Mouse (Mus musculus) adrenal gland, adult (tissue): Measurements from ENCODE around the gene Atf5.

Experiments used
- DNase-seq, 2 experiments: peaks; one replicate each; pipeline ENCODE4 v3.0.0; 2022 to 2023; ENCODE audit warnings: low spot score in 1 of 2; ENCODE audit not compliant: inconsistent age in 2 of 2

Gene Atf5

DNA sequence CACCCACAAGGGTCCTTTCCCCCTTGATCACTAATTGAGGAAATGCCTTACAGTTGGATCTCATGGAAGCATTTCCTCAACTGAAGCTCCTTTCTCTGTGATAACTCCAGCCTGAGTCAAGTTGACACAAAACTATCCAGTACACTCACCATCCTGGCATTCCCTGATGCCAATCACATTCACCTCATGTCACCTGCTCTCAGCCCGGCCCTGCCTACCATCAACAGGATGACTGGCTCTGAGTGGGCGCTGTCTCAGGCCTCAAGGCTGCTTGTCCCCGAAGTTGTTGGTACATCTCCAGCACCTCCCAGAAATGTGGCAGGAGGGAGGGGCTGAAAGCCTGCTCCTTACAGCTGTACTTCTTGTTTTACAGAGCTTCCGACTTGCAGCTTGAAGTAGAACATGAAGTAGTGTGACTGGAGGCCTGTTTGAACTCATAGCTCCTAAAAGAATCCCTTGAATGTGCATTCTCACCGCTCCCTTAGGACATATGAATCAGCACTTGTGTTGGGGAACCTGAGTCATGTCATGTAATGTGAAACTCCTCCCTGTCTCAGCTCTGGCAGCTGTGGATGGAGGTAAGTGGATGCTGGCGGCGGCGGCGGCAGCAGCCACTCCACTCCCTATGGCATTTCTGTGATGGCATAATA lies 39.5 kb downstream of the Atf5 start:
- DNase-seq, result no peak

GRCm38 (mm10) chr7:44772591-44773204 lies 43.8 kb downstream of the Atf5 start:
- no peak for DNase-seq

DNA sequence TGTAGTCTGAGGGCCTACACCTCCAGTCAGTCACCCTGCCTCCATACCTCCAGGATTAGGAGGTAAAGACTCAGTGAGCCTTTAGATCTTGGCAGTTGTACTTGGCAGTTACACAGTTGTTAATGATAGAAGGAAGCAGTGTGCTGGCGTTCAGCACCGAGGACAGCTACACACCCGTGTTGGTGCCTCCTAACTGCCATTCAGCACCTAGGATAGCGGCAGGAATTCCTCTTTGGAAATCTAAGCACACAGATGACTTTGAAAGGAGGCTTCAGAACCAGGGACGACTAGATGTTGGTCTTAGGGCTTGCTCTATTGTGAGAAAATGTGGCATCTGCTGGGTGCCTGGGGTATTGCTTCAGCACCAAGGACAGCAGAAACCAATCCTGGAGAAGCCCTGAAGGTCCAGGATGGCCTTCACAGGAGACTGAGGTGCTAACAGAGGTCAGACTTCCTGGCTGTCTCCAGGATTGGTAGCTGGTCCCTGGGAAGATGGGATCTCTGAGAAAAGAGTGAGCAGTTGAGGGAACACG lies 46.3 kb downstream of the Atf5 start:
- DNase-seq, result peak; percentile 61 to 87

DNA sequence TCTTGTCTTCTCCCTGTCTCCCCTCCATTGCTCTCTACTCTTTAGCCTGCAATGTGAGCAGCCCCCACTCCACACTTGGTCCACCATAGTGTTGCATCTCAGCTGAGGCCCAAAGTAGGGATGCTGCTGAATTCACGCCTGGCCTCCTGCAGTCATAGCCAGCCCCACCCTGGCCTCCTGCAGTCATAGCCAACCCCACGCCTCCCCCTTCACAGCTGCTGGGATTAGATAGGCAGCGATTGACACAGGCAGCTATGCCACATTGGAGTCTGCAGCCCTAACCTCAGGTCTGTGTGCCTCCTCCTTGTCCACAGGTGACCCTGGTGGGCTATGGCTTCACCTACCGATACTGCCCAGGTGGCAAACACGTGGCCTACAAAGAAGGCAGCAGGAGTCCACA lies 48.3 kb downstream of the Atf5 start:
- no peak for DNase-seq
